Mouse (Mus musculus): ENCODE measurements around the gene Gm4070.
"Not testable (repeated sequence)": the region's sequence is repeated elsewhere in the genome, so short reads cannot be mapped to it uniquely, and the experiment has no call there.

Gm4070 gene

GRCm38 (mm10) chr7:105953812-105954211 lies at the start of gene Gm4070:
TSS of gene Gm4070 (minus strand) at chr7:105953967.
- not testable (repeated sequence) for DNase-seq (ENCODE audit: low read depth, low spot score)

GRCm38 (mm10) chr7:105954540-105954939 lies 773 bp upstream of the Gm4070 start:
- not testable (repeated sequence) for DNase-seq (ENCODE audit: low read depth, low spot score)

- not testable (repeated sequence) for DNase-seq (ENCODE audit: low read depth, low spot score)
Observed at GRCm38 (mm10) chr7:105952408-105952807, 1.4 kb downstream of the Gm4070 start.

GRCm38 (mm10) chr7:105945238-105945637 lies 8.5 kb downstream of the Gm4070 start:
- DNase-seq (ENCODE audit: low read depth, low spot score), result not testable (repeated sequence)

GRCm38 (mm10) chr7:105932132-105932531 lies 21.6 kb downstream of the Gm4070 start:
- not testable (repeated sequence) for DNase-seq (ENCODE audit: low read depth, low spot score)

- DNase-seq (ENCODE audit: low read depth, low spot score), result not testable (repeated sequence)
Observed at GRCm38 (mm10) chr7:105883588-105884336, 70.0 kb downstream of the Gm4070 start.

- not testable (repeated sequence) for DNase-seq (ENCODE audit: low read depth, low spot score)
Observed at GRCm38 (mm10) chr7:105879717-105880484, 73.9 kb downstream of the Gm4070 start.

- DNase-seq (ENCODE audit: low read depth, low spot score), result not testable (repeated sequence)
Observed at GRCm38 (mm10) chr7:105855718-105856560, 97.8 kb downstream of the Gm4070 start.
